Mouse (Mus musculus) neutrophil, adult 5-6 weeks (primary cell): ENCODE measurements around the gene Ccdc85c. TPM values are rescaled to one million over a fixed set of nuclear protein-coding genes. Genes with fewer than 3 reads are reported as not detected.

Experiments used
- ATAC-seq: fragments of 151-379, 151-347 bp; 2 replicates; pipeline ENCODE4 v1.8.0; 2017; ENCODE audit warnings: mild to moderate bottlenecking, moderate TSS enrichment; ENCODE audit not compliant: insufficient number of reproducible peaks, poor library complexity, low FRiP score, severe bottlenecking; ENCODE audit errors: extremely low read depth
- total RNA-seq: library from RNA; stranded (forward); fragments of 200-1000 nt; gene quantifications from 2 replicates; pipeline ENCODE4 v1.2.3, GENCODE M21; 2017

The Ccdc85c gene
- total RNA-seq, result 0.12 and 0.23 TPM in 2 replicates

DNA sequence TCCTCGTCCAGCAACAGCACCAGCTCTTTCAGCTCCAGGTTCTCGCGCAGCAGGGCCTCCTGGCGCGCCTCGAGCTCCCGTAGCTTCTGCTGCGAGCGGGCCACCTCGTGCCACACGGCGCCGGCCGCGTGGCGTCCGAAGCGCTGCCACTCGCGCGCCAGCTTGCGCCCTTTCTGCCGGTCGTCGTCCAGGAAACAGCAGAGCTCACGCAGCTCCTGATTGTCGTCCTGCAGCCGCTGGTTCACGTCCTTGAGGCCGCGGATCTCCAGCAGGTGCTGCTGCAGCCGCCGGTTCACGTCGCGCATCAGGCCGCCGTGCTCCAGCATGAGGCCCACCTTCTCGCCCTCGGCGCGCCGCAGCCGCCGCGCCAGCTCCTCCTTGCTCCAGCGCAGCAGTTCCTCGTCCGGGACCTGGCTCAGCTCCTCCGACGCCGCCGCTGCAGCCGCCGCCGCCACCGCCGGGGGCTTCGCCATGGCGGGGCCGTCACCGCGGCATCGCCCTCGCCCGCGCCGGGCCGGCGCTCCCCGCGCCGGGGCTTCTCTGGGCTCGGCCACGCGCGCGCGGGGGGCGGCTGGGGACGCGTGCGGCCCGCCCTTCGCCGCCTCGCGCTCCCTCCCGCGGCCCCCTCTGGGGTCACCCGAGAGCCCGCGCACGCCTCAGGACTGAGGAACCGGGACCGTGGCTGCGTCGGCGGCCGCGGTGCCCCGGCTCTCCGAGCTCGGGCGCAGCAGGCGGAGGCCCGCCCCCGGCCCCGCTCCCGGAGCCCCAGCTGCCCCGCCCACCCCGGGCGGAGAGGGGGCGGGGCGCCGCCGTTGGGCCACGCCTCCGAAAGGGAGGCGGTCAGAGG lies at the start of gene Ccdc85c:
Gene Ccdc85c, minus strand, starts transcription at position 765 of the 847 bp plus-strand sequence.
- ATAC-seq, result no peak

DNA sequence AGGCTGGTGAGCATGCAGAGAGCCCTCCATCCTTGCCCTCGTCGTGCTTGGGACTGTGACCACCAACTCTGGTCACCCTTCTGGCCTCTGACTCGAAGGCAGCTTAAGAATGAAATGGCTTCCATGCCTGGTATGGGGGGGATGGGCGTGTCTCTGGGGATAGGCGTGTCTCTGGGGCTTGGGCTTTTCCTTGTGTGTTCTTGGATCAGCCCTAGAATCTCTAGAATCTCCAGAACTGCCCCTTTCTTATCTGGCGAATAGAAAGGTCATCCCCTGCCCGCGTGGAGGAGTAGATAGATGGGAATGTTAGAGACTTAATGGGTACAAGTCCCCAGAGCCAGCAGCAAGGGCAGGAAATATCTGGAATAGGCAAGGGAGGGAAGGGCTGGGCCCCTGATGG lies 44.9 kb upstream of the Ccdc85c start:
- no peak for ATAC-seq

DNA sequence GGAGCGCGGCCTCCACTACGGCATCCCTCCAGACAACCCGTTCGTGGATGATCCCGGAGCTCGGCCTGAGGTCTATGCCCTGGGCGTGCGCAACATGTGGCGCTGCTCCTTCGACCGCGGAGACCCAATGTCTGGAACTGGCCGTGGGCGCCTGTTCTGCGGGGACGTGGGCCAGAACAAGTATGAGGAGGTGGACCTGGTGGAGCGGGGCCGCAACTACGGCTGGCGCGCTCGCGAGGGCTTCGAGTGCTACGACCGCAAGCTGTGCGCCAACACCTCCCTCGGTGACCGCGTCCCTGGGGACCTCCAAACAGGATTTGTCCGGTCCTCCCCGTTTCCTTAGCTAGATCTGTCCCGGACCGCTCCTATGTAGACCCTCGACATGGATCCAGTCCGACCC lies 43.3 kb upstream of the Ccdc85c start:
- no peak for ATAC-seq

- ATAC-seq, result no peak
Measured at GRCm38 (mm10) chr12:108317826-108318430, 42.7 kb upstream of the Ccdc85c start.

GRCm38 (mm10) chr12:108317201-108317738 lies 42.0 kb upstream of the Ccdc85c start:
- ATAC-seq, result no peak

DNA sequence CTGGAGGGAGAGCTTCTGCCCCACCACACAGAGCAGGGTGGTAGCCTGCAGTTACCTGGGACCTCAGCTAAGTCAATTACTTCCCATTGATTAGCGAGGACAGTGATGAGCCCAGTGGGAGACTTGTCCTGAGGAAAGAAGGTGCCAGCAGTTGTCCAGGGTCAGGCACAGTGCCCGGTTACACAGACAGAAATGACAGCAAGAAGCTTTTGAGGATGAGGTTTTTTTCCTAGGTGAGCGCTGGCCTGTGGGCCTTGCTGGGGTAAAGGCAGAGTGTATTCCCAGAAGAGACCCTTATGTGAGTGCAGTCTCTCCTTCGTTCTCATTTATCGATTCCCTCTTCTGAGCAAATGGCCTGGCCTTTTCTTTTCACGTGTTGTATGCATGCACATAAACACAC lies 41.4 kb upstream of the Ccdc85c start:
- ATAC-seq, result no peak

DNA sequence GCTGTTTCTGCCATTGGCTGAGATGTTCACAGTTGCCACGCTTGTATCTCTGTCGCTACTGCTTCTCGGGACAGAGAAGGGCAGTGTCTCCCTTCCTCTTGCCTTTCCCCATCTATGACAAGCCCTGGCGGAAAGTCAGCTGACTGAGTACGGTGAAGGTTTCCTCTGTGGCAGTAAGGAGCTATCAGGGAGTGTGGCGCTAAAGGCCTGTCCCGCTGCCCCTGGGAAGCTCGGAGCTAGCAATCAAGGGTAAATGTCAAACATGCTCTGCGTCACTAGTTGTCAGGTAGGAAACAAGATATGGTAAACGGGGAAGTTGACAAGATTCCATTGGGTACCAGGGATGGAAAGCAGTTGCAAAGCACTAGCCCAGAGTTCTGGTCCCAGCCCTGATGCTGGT lies 40.6 kb upstream of the Ccdc85c start:
- ATAC-seq, result no peak

- ATAC-seq, result no peak
Measured at GRCm38 (mm10) chr12:108313244-108313772, 38.1 kb upstream of the Ccdc85c start.

- no peak for ATAC-seq
Measured at GRCm38 (mm10) chr12:108312432-108312851, 37.2 kb upstream of the Ccdc85c start.

DNA sequence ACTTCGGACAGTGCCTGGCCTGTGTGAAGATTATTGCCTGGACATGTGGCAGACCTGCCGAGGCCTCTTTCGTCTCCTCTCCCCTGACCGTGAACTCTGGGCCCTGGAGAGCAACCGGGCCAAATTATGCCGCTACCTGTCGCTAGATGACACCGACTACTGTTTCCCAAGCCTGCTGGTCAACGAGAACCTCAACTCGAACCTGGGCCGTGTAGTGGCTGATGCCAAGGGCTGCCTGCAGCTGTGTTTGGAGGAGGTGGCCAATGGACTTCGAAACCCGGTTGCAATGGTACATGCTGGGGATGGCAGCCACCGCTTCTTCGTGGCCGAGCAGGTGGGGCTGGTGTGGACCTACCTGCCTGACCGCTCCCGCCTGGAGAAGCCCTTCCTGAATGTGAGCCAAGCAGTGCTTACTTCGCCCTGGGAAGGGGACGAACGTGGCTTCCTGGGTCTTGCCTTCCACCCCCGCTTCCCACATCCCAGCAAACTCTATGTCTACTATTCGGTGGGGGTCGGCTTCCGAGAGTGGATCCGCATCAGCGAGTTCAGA lies 36.6 kb upstream of the Ccdc85c start:
- ATAC-seq, result no peak

GRCm38 (mm10) chr12:108310456-108311027 lies 35.3 kb upstream of the Ccdc85c start:
- ATAC-seq, result no peak

DNA sequence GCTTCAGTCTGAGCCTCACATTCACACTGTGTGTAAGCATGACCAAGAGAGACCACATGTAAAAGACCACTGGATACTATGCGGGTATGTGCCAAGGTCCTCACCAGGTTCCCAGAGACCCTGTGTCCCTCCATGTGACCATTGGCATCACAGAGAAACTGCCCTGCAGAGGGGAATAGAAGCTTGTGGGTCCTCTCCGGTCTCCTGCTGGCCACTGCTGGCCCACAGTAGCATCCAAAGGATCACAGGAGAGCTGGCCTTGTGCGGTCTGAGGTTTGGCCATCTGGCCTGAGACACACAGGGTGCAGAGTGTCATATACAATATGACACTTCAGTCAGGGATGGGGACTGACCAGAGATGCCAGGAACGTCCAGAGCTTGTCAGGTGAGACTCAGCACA lies 34.8 kb upstream of the Ccdc85c start:
- ATAC-seq, result no peak

- no peak for ATAC-seq
Measured at GRCm38 (mm10) chr12:108309116-108309794, 34.0 kb upstream of the Ccdc85c start.

GRCm38 (mm10) chr12:108308363-108308856 lies 33.2 kb upstream of the Ccdc85c start:
- ATAC-seq, result no peak

GRCm38 (mm10) chr12:108307553-108307952 lies 32.3 kb upstream of the Ccdc85c start:
- ATAC-seq, result no peak

- no peak for ATAC-seq
Measured at GRCm38 (mm10) chr12:108305812-108306794, 30.9 kb upstream of the Ccdc85c start, which contains the start of gene Hhipl1. TSS of gene Hhipl1 (plus strand) at chr12:108306270.

GRCm38 (mm10) chr12:108305172-108305571 lies 29.9 kb upstream of the Ccdc85c start:
- no peak for ATAC-seq
